Mouse (Mus musculus) liver, postnatal 0 days (tissue): Measurements from ENCODE around the gene Slc36a4. TPM values are rescaled to one million over a fixed set of nuclear protein-coding genes. Genes with fewer than 3 reads are reported as not detected.

ENCODE experiments used
- ATAC-seq: fragments of 200-750 bp; cut with Nextera tagmentation; 2 replicates; pipeline ENCODE4 v1.8.0; 2017; ENCODE audit warnings: mild to moderate bottlenecking, moderate library complexity
- DNase-seq: peaks from one replicate; pipeline ENCODE4 v3.0.0-alpha.2; 2016
- H3K27ac ChIP-seq: fragments of 300-500 bp; sonication (generic); 2 replicates; pipeline ENCODE4 v1.5.1; 2014; ENCODE audit warnings: antibody characterized with exemption, moderate library complexity, mild to moderate bottlenecking, low read depth
- H3K27me3 ChIP-seq: fragments of 300-500 bp; sonication (generic); 2 replicates; pipeline ENCODE4 v1.6.1; 2014; ENCODE audit warnings: low read length, control low read depth, mixed read lengths; ENCODE audit not compliant: insufficient read depth
- H3K36me3 ChIP-seq: fragments of 300-500 bp; sonication (generic); replicated peaks from 2 replicates; pipeline ENCODE4 v1.6.1; 2014; ENCODE audit warnings: mild to moderate bottlenecking, control low read depth, low read length, moderate library complexity, mixed read lengths; ENCODE audit not compliant: insufficient read depth
- H3K4me1 ChIP-seq: fragments of 300-500 bp; sonication (generic); 2 replicates; pipeline ENCODE4 v1.6.1; 2014; ENCODE audit warnings: antibody characterized with exemption, mild to moderate bottlenecking, control low read depth; ENCODE audit not compliant: insufficient read depth
- H3K4me2 ChIP-seq: fragments of 300-500 bp; sonication (generic); 2 replicates; pipeline ENCODE4 v1.6.1; 2014; ENCODE audit warnings: low read depth, mild to moderate bottlenecking, low read length, moderate library complexity, mixed read lengths
- H3K4me3 ChIP-seq: fragments of 300-500 bp; sonication (generic); 2 replicates; pipeline ENCODE4 v1.5.1; 2014; ENCODE audit warnings: low read depth, low read length
- H3K9ac ChIP-seq: fragments of 300-500 bp; sonication (generic); replicated peaks from 2 replicates; pipeline ENCODE4 v1.6.1; 2014; ENCODE audit warnings: mild to moderate bottlenecking, moderate library complexity
- H3K9me3 ChIP-seq: fragments of 300-500 bp; sonication (generic); 2 replicates; pipeline ENCODE4 v1.6.1; 2016; ENCODE audit warnings: mild to moderate bottlenecking, control low read depth, low read length, mixed read lengths
- CTCF ChIP-seq: sonication (generic); IDR thresholded peaks from 2 replicates; pipeline ENCODE4 v1.5.1; 2016; ENCODE audit warnings: antibody characterized with exemption, low read depth
- EP300 ChIP-seq: IDR thresholded peaks from 2 replicates; pipeline ENCODE4 v1.6.1; 2016; ENCODE audit warnings: antibody characterized with exemption, low read depth, mild to moderate bottlenecking
- WGBS: fragments of 180-500 bp; shearing (Covaris S2); extraction: QIAGEN DNeasy Blood & Tissue Kit; methylation state at CpG from one replicate; pipeline ENCODE4 v1.1.7; 2014; ENCODE audit not compliant: insufficient replicate concordance; 5-methylcytosine and 5-hydroxymethylcytosine counted together
- polyA plus RNA-seq: library from polyadenylated mRNA; unstranded; fragments of >200 nt; fragmentation: Nextera tagmentation; extraction: Ambion mirVana; gene quantifications from 2 replicates; pipeline ENCODE4 v1.2.1, GENCODE M21; 2015

Slc36a4 gene
- polyA plus RNA-seq, 1 experiment from 2014 or later: 2.2 TPM

GRCm38 (mm10) chr9:15719594-15719993 is 10.1 kb downstream of the Slc36a4 start:
- DNase-seq: no peak
- 79% methylated on average over 14 of the region's 14 CpGs for WGBS
- no peaks in the 10 kb centered on the region for H3K9me3 ChIP-seq
- no peak overlapping the region for H3K9ac ChIP-seq
- no peaks in the 10 kb centered on the region for H3K4me1 ChIP-seq
- peaks cover 13% of the 10 kb centered on the region for H3K36me3 ChIP-seq
- no peak for TF ChIP-seq CTCF
- TF ChIP-seq EP300: no peak
- no peaks in the 10 kb centered on the region for H3K27me3 ChIP-seq
- H3K4me3 ChIP-seq: no peak overlapping the region
- H3K4me2 ChIP-seq: no peak overlapping the region
- ATAC-seq: no peak
- H3K27ac ChIP-seq: no peak overlapping the region

- H3K27me3 ChIP-seq: no peaks in the 10 kb centered on the region
- no peaks in the 10 kb centered on the region for H3K4me1 ChIP-seq
- peaks cover 17% of the 10 kb centered on the region for H3K36me3 ChIP-seq
- no peak overlapping the region for H3K9ac ChIP-seq
- no peak overlapping the region for H3K4me2 ChIP-seq
- WGBS: 87% methylated on average over 8 of the region's 8 CpGs
- no peak overlapping the region for H3K27ac ChIP-seq
- TF ChIP-seq EP300 (no peak), CTCF (no peak)
- H3K9me3 ChIP-seq: no peaks in the 10 kb centered on the region
- H3K4me3 ChIP-seq: no peak overlapping the region
- ATAC-seq (no peak), DNase-seq (no peak)
These were observed 11.0 kb downstream of the Slc36a4 start for GRCm38 (mm10) chr9:15720556-15720955.

GRCm38 (mm10) chr9:15721226-15721833 is 11.8 kb downstream of the Slc36a4 start:
- ATAC-seq: no peak
- WGBS: 71% methylated on average over 6 of the region's 6 CpGs

GRCm38 (mm10) chr9:15722506-15722905 is 13.0 kb downstream of the Slc36a4 start:
- H3K4me2 ChIP-seq: no peak overlapping the region
- no peaks in the 10 kb centered on the region for H3K4me1 ChIP-seq
- ATAC-seq (no peak), DNase-seq (no peak)
- no peak overlapping the region for H3K4me3 ChIP-seq
- H3K9ac ChIP-seq: no peak overlapping the region
- TF ChIP-seq CTCF: no peak
- no peak for TF ChIP-seq EP300
- H3K9me3 ChIP-seq: no peaks in the 10 kb centered on the region
- H3K27ac ChIP-seq: no peak overlapping the region
- no peaks in the 10 kb centered on the region for H3K27me3 ChIP-seq
- 66% methylated on average over 8 of the region's 8 CpGs for WGBS
- H3K36me3 ChIP-seq: peaks cover 22% of the 10 kb centered on the region

More at GRCm38 (mm10) chr9:15721226-15721833, 11.8 kb downstream of the Slc36a4 start:
- Histone ChIP-seq H3K4me3 (no peak overlapping the region), H3K27me3 (no peaks in the 10 kb centered on the region), H3K36me3 (peaks cover 21% of the 10 kb centered on the region), H3K4me2 (no peak overlapping the region), H3K27ac (no peak overlapping the region), H3K9me3 (no peaks in the 10 kb centered on the region), H3K9ac (no peak overlapping the region), H3K4me1 (no peaks in the 10 kb centered on the region)
- no peak for DNase-seq
- TF ChIP-seq CTCF (no peak), EP300 (no peak)

GRCm38 (mm10) chr9:15727168-15727567 is 17.6 kb downstream of the Slc36a4 start:
- Histone ChIP-seq H3K9me3 (no peaks in the 10 kb centered on the region), H3K9ac (no peak overlapping the region), H3K27me3 (no peaks in the 10 kb centered on the region), H3K4me3 (no peak overlapping the region), H3K36me3 (peaks cover 44% of the 10 kb centered on the region), H3K27ac (no peak overlapping the region), H3K4me1 (no peaks in the 10 kb centered on the region), H3K4me2 (no peak overlapping the region)
- DNase-seq: no peak
- TF ChIP-seq EP300 (no peak), CTCF (no peak)
- 88% methylated on average over 8 of the region's 8 CpGs for WGBS
- no peak for ATAC-seq

GRCm38 (mm10) chr9:15731758-15732748 is 22.5 kb downstream of the Slc36a4 start:
- no peak for DNase-seq
- TF ChIP-seq EP300 (no peak), CTCF (peak; percentile 15; the same call in 1 of the 2 replicates)
- 70% methylated on average over 13 of the region's 13 CpGs for WGBS

More at GRCm38 (mm10) chr9:15731758-15732748, 22.5 kb downstream of the Slc36a4 start:
- Histone ChIP-seq H3K4me3 (no peak overlapping the region), H3K4me2 (no peak overlapping the region), H3K36me3 (peaks cover 28% of the 10 kb centered on the region), H3K27ac (no peak overlapping the region), H3K4me1 (no peaks in the 10 kb centered on the region), H3K9ac (no peak overlapping the region), H3K9me3 (no peaks in the 10 kb centered on the region), H3K27me3 (no peaks in the 10 kb centered on the region)
- ATAC-seq: peak; percentile 45
